Mouse (Mus musculus): ENCODE results near the gene Ciao2b. TPM values are rescaled to one million over a fixed set of nuclear protein-coding genes. Genes with fewer than 3 reads are reported as not detected.

Ciao2b gene
- total and polyA plus RNA-seq, 3 experiments = 72.2 to 81.1 (median 76.4) TPM

GRCm38 (mm10) chr8:104629306-104630110, 12.3 kb downstream of the Ciao2b start:
- Histone ChIP-seq H3K4me3 (replicated peaks in 1 of 3; ENCODE audit: low read depth in 2 of 3, low read length in 2 of 3, poor library complexity in 1 of 3) (peak overlapping the region in 2 of 3 experiments; percentile 79 to 82), H3K27me3 (replicated peaks) (no peaks in the 10 kb centered on the region), H3K79me2 (replicated peaks; ENCODE audit: control insufficient read depth, extremely low read depth, insufficient read depth, poor library complexity, severe bottlenecking) (no peaks in the 10 kb centered on the region), H3K9me3 (replicated peaks; ENCODE audit: low read length) (no peaks in the 10 kb centered on the region), H3K9ac (ENCODE audit: insufficient read depth, low read depth) (peak overlapping the region; percentile 71; the same call in 1 of the 2 replicates), H3K4me1 (ENCODE audit: control insufficient read depth in 1 of 2, insufficient read depth in 2 of 2) (peaks cover 13 to 40% of the 10 kb centered on the region in 2 experiments), H3K4me2 (ENCODE audit: insufficient read depth, low read depth, poor library complexity, severe bottlenecking) (peak overlapping the region; percentile 56; the same call in 1 of the 2 replicates), H3K36me3 (replicated peaks in 1 of 2; ENCODE audit: control insufficient read depth in 1 of 2, insufficient read depth in 1 of 2, low read length in 1 of 2) (peaks cover 11 to 35% of the 10 kb centered on the region in 2 experiments), H3K27ac (ENCODE audit: insufficient read depth, low read depth) (no peak overlapping the region)
- DNase-seq (ENCODE audit: extremely low read depth) = no peak
- no peak for TF ChIP-seq NELFE (IDR thresholded peaks at IDR 0.05; ENCODE audit: low read depth, low read length)
- no peak for TF ChIP-seq E2F4 (IDR thresholded peaks at IDR 0.05; ENCODE audit: insufficient replicate concordance, low read depth, low read length)
- TF ChIP-seq SIN3A (IDR thresholded peaks at IDR 0.05; ENCODE audit: low read length) = no peak
- TF ChIP-seq CTCF (conservative IDR thresholded peaks at IDR 0.05 in 1 of 2, IDR thresholded peaks at IDR 0.05 in 1 of 2; ENCODE audit: low read depth in 2 of 2, low read length in 2 of 2) = no peak
- TF ChIP-seq CHD2 (IDR thresholded peaks at IDR 0.05; ENCODE audit: low read length) = no peak
- no peak for TF ChIP-seq ZC3H11A (IDR thresholded peaks at IDR 0.05; ENCODE audit: low read depth, low read length)
- TF ChIP-seq JUND (conservative IDR thresholded peaks at IDR 0.05; ENCODE audit: low read depth, low read length) = no peak
- no peak for TF ChIP-seq TCF12 (IDR thresholded peaks at IDR 0.05; ENCODE audit: low read depth, low read length)
- TF ChIP-seq JUN (IDR thresholded peaks at IDR 0.05; ENCODE audit: insufficient read depth, low read depth, low read length) = no peak
- TF ChIP-seq MAZ (IDR thresholded peaks at IDR 0.05; ENCODE audit: low read depth, low read length) = no peak
- TF ChIP-seq IRF4 (IDR thresholded peaks at IDR 0.05; ENCODE audit: low read depth, low read length) = no peak
- no peak for TF ChIP-seq NRF1 (IDR thresholded peaks at IDR 0.05; ENCODE audit: low read depth, low read length)
- TF ChIP-seq ETS1 (conservative IDR thresholded peaks at IDR 0.05; ENCODE audit: low read depth, low read length) = no peak
- no peak for TF ChIP-seq MAX (IDR thresholded peaks at IDR 0.05; ENCODE audit: low read length)
- TF ChIP-seq KAT2A (IDR thresholded peaks at IDR 0.05; ENCODE audit: insufficient replicate concordance, low read length) = no peak
- no peak for TF ChIP-seq USF1 (IDR thresholded peaks at IDR 0.05; ENCODE audit: low read depth, low read length)
- TF ChIP-seq PAX5 (IDR thresholded peaks at IDR 0.05; ENCODE audit: low read length) = no peak
- no peak for TF ChIP-seq MXI1 (IDR thresholded peaks at IDR 0.05; ENCODE audit: low read depth, low read length)
- in situ Hi-C loops (cut with MboI; ENCODE audit: low pct_ligation_motif_present, low pct_unique_long_range_greater_than_20kb, low sequenced_read_pairs) = no loop called here
- dilution Hi-C loops (cut with MboI; ENCODE audit: extremely low pct_ligation_motif_present, extremely low pct_unique_long_range_greater_than_20kb, low sequenced_read_pairs) = no loop called here

- Histone ChIP-seq H3K4me1 (ENCODE audit: control insufficient read depth in 1 of 2, insufficient read depth in 2 of 2) (peaks cover 12 to 39% of the 10 kb centered on the region in 2 experiments), H3K9ac (ENCODE audit: insufficient read depth, low read depth) (no peak overlapping the region), H3K4me3 (replicated peaks in 1 of 3; ENCODE audit: low read depth in 2 of 3, low read length in 2 of 3, poor library complexity in 1 of 3) (no peak overlapping the region), H3K9me3 (replicated peaks; ENCODE audit: low read length) (no peaks in the 10 kb centered on the region), H3K36me3 (replicated peaks in 1 of 2; ENCODE audit: control insufficient read depth in 1 of 2, insufficient read depth in 1 of 2, low read length in 1 of 2) (peaks cover 11 to 27% of the 10 kb centered on the region in 2 experiments), H3K27me3 (replicated peaks) (no peaks in the 10 kb centered on the region), H3K27ac (ENCODE audit: insufficient read depth, low read depth) (no peak overlapping the region), H3K79me2 (replicated peaks; ENCODE audit: control insufficient read depth, extremely low read depth, insufficient read depth, poor library complexity, severe bottlenecking) (no peaks in the 10 kb centered on the region), H3K4me2 (ENCODE audit: insufficient read depth, low read depth, poor library complexity, severe bottlenecking) (no peak overlapping the region)
- TF ChIP-seq MYC (IDR thresholded peaks at IDR 0.05; ENCODE audit: low read depth, low read length) = no peak
- no peak for DNase-seq (ENCODE audit: extremely low read depth)
- in situ Hi-C loops (cut with MboI; ENCODE audit: low pct_ligation_motif_present, low pct_unique_long_range_greater_than_20kb, low sequenced_read_pairs) (no loop called here), dilution Hi-C loops (cut with MboI; ENCODE audit: extremely low pct_ligation_motif_present, extremely low pct_unique_long_range_greater_than_20kb, low sequenced_read_pairs) (no loop called here)
Measured at GRCm38 (mm10) chr8:104628402-104628801, 13.4 kb downstream of the Ciao2b start.

Data from CH12.LX (cell line).